Mouse (Mus musculus) midbrain, postnatal 0 days (tissue): ENCODE results near the gene Traf3ip2. TPM values are rescaled to one million over a fixed set of nuclear protein-coding genes. Genes with fewer than 3 reads are reported as not detected.
A peak's percentile ranks its signal among the peaks of the same experiment; 100 is the strongest.

ENCODE experiments used
- ATAC-seq: fragments of 200-750 bp; cut with Nextera tagmentation; 2 replicates; pipeline ENCODE4 v1.8.0; 2017; ENCODE audit warnings: moderate number of reproducible peaks, mild to moderate bottlenecking, moderate TSS enrichment, moderate library complexity; ENCODE audit not compliant: low FRiP score
- DNase-seq: peaks from one replicate; pipeline ENCODE4 v3.0.0-alpha.2; 2015; ENCODE audit warnings: low spot score
- H3K27ac ChIP-seq: fragments of 300-500 bp; sonication (generic); 2 replicates; pipeline ENCODE4 v1.5.1; 2014; ENCODE audit warnings: low read depth, mild to moderate bottlenecking, low read length, mixed read lengths
- H3K27me3 ChIP-seq: fragments of 300-500 bp; sonication (generic); 2 replicates; pipeline ENCODE4 v1.6.1; 2014; ENCODE audit warnings: low read length, control low read depth, mixed read lengths; ENCODE audit not compliant: insufficient read depth
- H3K36me3 ChIP-seq: fragments of 300-500 bp; sonication (generic); 2 replicates; pipeline ENCODE4 v1.6.1; 2014; ENCODE audit warnings: low read length, control low read depth, mixed read lengths; ENCODE audit not compliant: insufficient read depth
- H3K4me1 ChIP-seq: fragments of 300-500 bp; sonication (generic); 2 replicates; pipeline ENCODE4 v1.6.1; 2014; ENCODE audit warnings: mild to moderate bottlenecking, control low read depth, antibody characterized with exemption, low read length, mixed read lengths; ENCODE audit not compliant: insufficient read depth
- H3K4me2 ChIP-seq: fragments of 300-500 bp; sonication (generic); 2 replicates; pipeline ENCODE4 v1.6.1; 2014; ENCODE audit warnings: low read depth, mild to moderate bottlenecking, low read length, mixed read lengths; ENCODE audit not compliant: poor library complexity, severe bottlenecking
- H3K4me3 ChIP-seq: fragments of 300-500 bp; sonication (generic); 2 replicates; pipeline ENCODE4 v1.5.1; 2014; ENCODE audit warnings: low read depth, mild to moderate bottlenecking, low read length, moderate library complexity
- H3K9ac ChIP-seq: fragments of 300-500 bp; sonication (generic); replicated peaks from 2 replicates; pipeline ENCODE4 v1.6.1; 2014; ENCODE audit warnings: mild to moderate bottlenecking, low read length, moderate library complexity, mixed read lengths; ENCODE audit not compliant: poor library complexity, severe bottlenecking
- H3K9me3 ChIP-seq: fragments of 300-500 bp; sonication (generic); 2 replicates; pipeline ENCODE4 v1.6.1; 2016; ENCODE audit warnings: low read length, control low read depth
- CTCF ChIP-seq: IDR thresholded peaks from 2 replicates; pipeline ENCODE4 v1.5.1; 2016; ENCODE audit warnings: antibody characterized with exemption, mild to moderate bottlenecking
- WGBS: fragments of 180-500 bp; shearing (Covaris S2); extraction: QIAGEN DNeasy Blood & Tissue Kit; methylation state at CpG from one replicate; pipeline ENCODE4 v1.1.7; 2014; 5-methylcytosine and 5-hydroxymethylcytosine counted together
- polyA plus RNA-seq: library from polyadenylated mRNA; unstranded; fragments of >200 nt; fragmentation: Nextera tagmentation; extraction: Ambion mirVana; gene quantifications from 2 replicates; pipeline ENCODE4 v1.2.1, GENCODE M21; 2015
- total RNA-seq: library from RNA; depleted of rRNA; stranded (reverse); fragments of >200 nt; gene quantifications from 2 replicates; pipeline ENCODE4 v1.2.3, GENCODE M21; 2014

Traf3ip2 gene
- total and polyA plus RNA-seq, 2 experiments from 2014 or later = 1.9 to 6.1 TPM

DNA sequence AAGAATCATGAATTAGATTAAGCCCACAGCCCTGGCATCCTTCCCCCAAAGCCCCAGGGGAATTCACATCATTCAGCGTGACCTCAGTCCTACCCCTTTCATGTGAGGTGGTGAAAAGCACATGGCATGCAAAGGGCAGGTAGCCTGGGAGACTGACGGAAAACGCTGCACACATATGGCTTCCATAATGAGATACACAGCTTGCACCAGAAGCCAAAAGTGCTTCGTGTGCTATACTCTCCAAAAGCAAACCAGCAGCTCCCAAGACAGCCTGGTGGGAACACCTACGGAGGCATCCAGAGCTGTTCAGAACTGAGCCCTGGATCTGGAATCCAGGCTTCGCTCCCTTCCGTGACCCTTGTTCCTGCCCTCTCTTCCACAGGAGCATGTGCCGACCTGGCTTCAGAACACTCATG is 41.3 kb downstream of the Traf3ip2 start:
- Histone ChIP-seq H3K27ac (no peak overlapping the region), H3K4me2 (no peak overlapping the region), H3K27me3 (no peaks in the 10 kb centered on the region), H3K36me3 (peaks cover 8% of the 10 kb centered on the region), H3K9ac (no peak overlapping the region), H3K4me3 (no peak overlapping the region), H3K9me3 (no peaks in the 10 kb centered on the region), H3K4me1 (peaks cover 3% of the 10 kb centered on the region; the same call in 1 of the 2 replicates)
- no peak for ATAC-seq
- WGBS = 46% methylated on average over 8 of the region's 8 CpGs
- no peak for TF ChIP-seq CTCF
- no peak for DNase-seq

DNA sequence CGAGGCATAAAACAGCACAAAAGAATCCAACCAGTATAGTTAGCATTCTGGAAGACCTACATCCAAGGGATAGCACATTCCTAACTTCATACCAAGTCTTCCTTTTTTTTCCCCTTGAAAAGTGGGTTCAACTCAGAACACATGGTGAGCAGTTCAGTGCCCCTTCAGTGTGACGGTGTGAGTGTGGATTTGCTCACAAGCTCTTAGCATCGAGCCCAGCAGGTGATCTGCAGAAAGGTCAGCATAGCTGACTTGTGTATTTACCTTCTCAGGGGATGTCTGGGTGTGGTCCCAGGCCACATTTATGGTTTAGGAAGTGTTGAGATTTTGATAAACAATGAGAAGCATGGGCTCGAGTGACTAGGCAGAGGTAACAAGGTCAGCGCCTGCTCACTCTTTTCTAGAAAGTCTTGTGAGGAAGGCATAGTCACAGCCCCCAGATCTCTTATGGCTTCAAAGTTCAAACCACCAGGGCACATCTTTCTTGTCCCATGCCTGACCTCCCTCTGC is 46.2 kb downstream of the Traf3ip2 start:
- 23% methylated on average over 5 of the region's 5 CpGs for WGBS
- TF ChIP-seq CTCF = no peak

DNA sequence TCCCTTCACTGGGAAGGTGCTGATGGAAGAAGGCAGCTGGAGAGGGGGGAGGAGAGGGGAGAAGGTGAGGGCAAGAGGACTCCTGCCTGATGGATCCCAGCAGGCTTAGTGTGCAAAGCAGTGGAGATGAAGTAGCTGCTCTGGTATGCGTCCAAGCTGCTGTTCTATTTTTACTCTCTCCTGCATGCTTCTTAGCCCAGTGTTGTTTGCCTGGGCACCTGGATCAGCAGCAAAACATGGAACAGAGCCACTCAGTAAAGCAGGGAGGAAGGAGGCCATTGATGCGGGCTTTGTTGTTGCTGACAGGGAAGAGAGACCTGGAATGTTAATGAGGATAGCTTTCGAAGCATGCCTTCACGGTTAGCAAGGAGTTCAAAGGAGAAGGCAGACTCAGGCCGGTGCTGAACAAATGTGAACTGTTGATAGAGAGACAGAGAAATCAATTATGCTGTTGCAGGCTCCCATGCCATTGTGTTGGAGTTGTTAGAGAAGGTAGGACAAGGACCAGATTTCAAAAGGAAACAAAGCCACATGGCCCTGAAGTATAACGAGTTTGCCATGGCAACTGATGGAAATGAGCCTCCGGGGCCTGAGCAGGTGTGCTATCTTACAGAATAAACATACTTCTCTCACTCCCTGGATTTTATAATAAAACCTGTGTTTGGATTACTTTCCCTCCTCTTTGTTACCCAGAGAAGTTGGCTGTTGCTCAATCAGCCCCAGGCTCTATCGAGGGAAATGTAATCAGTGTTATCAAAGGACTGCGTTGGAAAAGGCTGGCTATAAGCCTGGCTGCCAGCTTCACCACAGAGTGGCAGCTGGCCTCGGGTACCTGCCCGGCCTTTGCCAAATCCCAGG is 46.9 kb downstream of the Traf3ip2 start:
- TF ChIP-seq CTCF = no peak
- peak; percentile 70 for DNase-seq
- Histone ChIP-seq H3K27me3 (no peaks in the 10 kb centered on the region), H3K27ac (peak overlapping the region; percentile 68), H3K36me3 (no peaks in the 10 kb centered on the region), H3K9me3 (no peaks in the 10 kb centered on the region), H3K4me1 (peaks cover 12% of the 10 kb centered on the region), H3K4me3 (no peak overlapping the region), H3K9ac (no peak overlapping the region), H3K4me2 (no peak overlapping the region)
- ATAC-seq = peak; percentile 64
- WGBS = 2% methylated on average over 11 of the region's 11 CpGs

More for the DNA sequence above, 46.2 kb downstream of the Traf3ip2 start:
- no peak for ATAC-seq
- Histone ChIP-seq H3K27me3 (no peaks in the 10 kb centered on the region), H3K4me3 (no peak overlapping the region), H3K4me1 (peaks cover 12% of the 10 kb centered on the region), H3K9me3 (no peaks in the 10 kb centered on the region), H3K36me3 (no peaks in the 10 kb centered on the region), H3K9ac (no peak overlapping the region), H3K4me2 (no peak overlapping the region), H3K27ac (peak overlapping the region; percentile 68)
- no peak for DNase-seq

DNA sequence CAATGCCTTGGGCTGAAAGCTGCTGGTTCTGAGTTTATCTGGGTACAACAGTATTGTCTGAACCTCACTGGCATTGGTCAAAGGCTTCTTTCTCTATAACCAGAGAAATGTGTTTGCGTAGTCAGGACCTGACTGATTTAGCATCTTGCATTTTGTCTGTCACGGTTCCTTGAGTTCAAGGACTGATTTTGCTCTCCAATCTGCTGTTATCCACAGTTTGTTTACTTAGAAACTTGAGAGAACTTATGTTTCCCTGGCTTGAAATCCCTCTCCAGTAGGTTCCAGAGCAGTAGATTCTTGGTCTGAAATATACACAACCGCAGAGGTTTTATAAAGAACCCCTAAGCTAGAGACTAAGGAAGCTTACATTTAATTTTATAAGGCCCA is 47.5 kb downstream of the Traf3ip2 start:
- no peak for TF ChIP-seq CTCF
- no peaks in the 10 kb centered on the region for H3K9me3 ChIP-seq
- no peak for DNase-seq
- H3K4me2 ChIP-seq = no peak overlapping the region
- 36% methylated on average over 3 of the region's 3 CpGs for WGBS
- 0 out of 2 replicates have a peak, but pooled peaks have one; percentile 14 for ATAC-seq
- no peak overlapping the region for H3K4me3 ChIP-seq
- H3K27me3 ChIP-seq = no peaks in the 10 kb centered on the region
- peak overlapping the region; percentile 68 for H3K27ac ChIP-seq
- H3K9ac ChIP-seq = no peak overlapping the region
- no peaks in the 10 kb centered on the region for H3K36me3 ChIP-seq
- peaks cover 12% of the 10 kb centered on the region for H3K4me1 ChIP-seq

DNA sequence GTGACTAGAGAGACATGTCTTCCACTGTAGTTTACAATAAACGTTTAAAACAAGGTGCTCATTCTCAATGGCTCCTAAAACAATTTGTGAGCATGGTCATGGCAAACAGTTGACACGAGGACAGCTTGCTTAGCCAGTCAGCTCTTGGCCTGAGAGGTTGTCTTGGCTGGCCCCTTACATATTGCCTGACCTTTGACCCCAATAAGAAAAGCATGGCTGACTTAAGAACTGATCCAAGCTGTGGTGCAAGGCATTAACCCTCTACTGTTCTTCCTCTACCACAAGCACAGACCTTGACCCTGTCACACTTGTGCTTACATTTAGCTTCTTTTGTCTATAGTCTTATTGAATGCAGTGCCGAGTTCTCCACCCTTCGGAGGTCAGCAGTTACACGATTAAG is 48.0 kb downstream of the Traf3ip2 start:
- Histone ChIP-seq H3K9me3 (no peaks in the 10 kb centered on the region), H3K36me3 (no peaks in the 10 kb centered on the region), H3K4me3 (no peak overlapping the region), H3K4me1 (peaks cover 12% of the 10 kb centered on the region), H3K27ac (peak overlapping the region; percentile 68; the same call in 1 of the 2 replicates), H3K9ac (no peak overlapping the region), H3K4me2 (no peak overlapping the region), H3K27me3 (no peaks in the 10 kb centered on the region)
- 36% methylated on average over 5 of the region's 5 CpGs for WGBS
- no peak for TF ChIP-seq CTCF
- ATAC-seq (no peak), DNase-seq (no peak)

DNA sequence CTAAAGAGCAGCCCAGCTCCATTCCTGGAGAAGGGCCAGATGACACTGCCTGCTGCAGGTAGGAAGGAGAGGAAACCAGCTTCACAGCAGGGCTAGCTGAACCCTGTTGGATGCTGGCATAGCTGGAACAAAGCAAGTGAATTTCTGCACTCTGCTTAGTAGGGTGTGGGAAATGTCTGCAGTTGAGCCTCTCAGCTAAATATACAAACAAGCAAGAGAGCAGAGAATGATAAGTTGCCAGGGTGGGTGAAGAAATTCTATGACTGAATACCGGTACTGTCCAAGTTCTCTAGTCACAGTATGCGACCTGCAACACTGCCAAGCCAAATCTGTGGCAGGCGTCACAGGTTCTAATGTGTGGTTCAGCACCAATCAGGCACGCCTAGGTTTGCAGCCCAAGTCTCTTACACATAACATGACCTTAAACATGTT is 52.4 kb downstream of the Traf3ip2 start:
- no peak for TF ChIP-seq CTCF
- ATAC-seq (no peak), DNase-seq (peak; percentile 52)
- Histone ChIP-seq H3K4me2 (no peak overlapping the region), H3K9me3 (no peaks in the 10 kb centered on the region), H3K4me1 (no peaks in the 10 kb centered on the region), H3K4me3 (no peak overlapping the region), H3K27ac (no peak overlapping the region), H3K36me3 (no peaks in the 10 kb centered on the region), H3K27me3 (no peaks in the 10 kb centered on the region), H3K9ac (no peak overlapping the region)
- 56% methylated on average over 4 of the region's 4 CpGs for WGBS
